Mouse (Mus musculus) CH12.LX (cell line): ENCODE data around the gene Dppa4. TPM values are rescaled to one million over a fixed set of nuclear protein-coding genes. Genes with fewer than 3 reads are reported as not detected.

Source experiments
- DNase-seq: peaks from one replicate; pipeline ENCODE4 v3.0.0-alpha.2; 2013; ENCODE audit errors: extremely low read depth
- H3K27ac ChIP-seq: 2 replicates; pipeline ENCODE4 v1.5.1; 2012; ENCODE audit warnings: low read depth, mild to moderate bottlenecking, control low read depth, moderate library complexity; ENCODE audit not compliant: insufficient read depth
- H3K27me3 ChIP-seq: replicated peaks from 2 replicates; pipeline ENCODE3; 2012; ENCODE audit warnings: inconsistent platforms
- H3K36me3 ChIP-seq, 2 experiments: replicated peaks in 1 of 2; 2 replicates each; pipeline versions ENCODE3 to v1.6.1; 2012; ENCODE audit warnings: inconsistent platforms in 1 of 2, low read length in 1 of 2, mild to moderate bottlenecking in 1 of 2, mixed read lengths in 1 of 2, moderate library complexity in 1 of 2; ENCODE audit not compliant: control insufficient read depth in 1 of 2, insufficient read depth in 1 of 2
- H3K4me1 ChIP-seq, 2 experiments: 2 replicates each; pipeline ENCODE4 v1.6.1; 2012; ENCODE audit warnings: inconsistent platforms in 1 of 2, moderate library complexity in 1 of 2; ENCODE audit not compliant: insufficient read depth in 2 of 2, control insufficient read depth in 1 of 2
- H3K4me2 ChIP-seq: 2 replicates; pipeline ENCODE4 v1.6.1; 2012; ENCODE audit warnings: low read depth, mild to moderate bottlenecking, control low read depth; ENCODE audit not compliant: poor library complexity, insufficient read depth, severe bottlenecking
- H3K4me3 ChIP-seq, 3 experiments: fragments of 150-350 bp in 1 of 3; sonication (generic) in 1 of 3; replicated peaks in 1 of 3; 2 replicates each; pipeline versions ENCODE3 to v1.5.1; 2011 to 2012; ENCODE audit warnings: low read depth in 2 of 3, low read length in 2 of 3, mild to moderate bottlenecking in 2 of 3, moderate library complexity in 2 of 3, control low read depth in 1 of 3, improper control_type of control experiment in 1 of 3, inconsistent platforms in 1 of 3, mixed read lengths in 1 of 3; ENCODE audit not compliant: poor library complexity in 1 of 3
- H3K79me2 ChIP-seq: replicated peaks from 2 replicates; pipeline ENCODE4 v1.6.1; 2012; ENCODE audit warnings: mild to moderate bottlenecking, moderate library complexity; ENCODE audit not compliant: control insufficient read depth, poor library complexity, insufficient read depth, severe bottlenecking; ENCODE audit errors: extremely low read depth
- H3K9ac ChIP-seq: 2 replicates; pipeline ENCODE4 v1.6.1; 2012; ENCODE audit warnings: low read depth, mild to moderate bottlenecking, control low read depth, moderate library complexity; ENCODE audit not compliant: insufficient read depth
- H3K9me3 ChIP-seq: replicated peaks from 2 replicates; pipeline ENCODE3; 2012; ENCODE audit warnings: low read length, inconsistent platforms, mixed read lengths
- BHLHE40 ChIP-seq: IDR thresholded peaks from 2 replicates; pipeline ENCODE4 v1.6.1; 2011; ENCODE audit warnings: mild to moderate bottlenecking, low read depth, low read length, improper control_type of control experiment
- CHD1 ChIP-seq: IDR thresholded peaks from 2 replicates; pipeline ENCODE4 v1.6.1; 2012; ENCODE audit warnings: low read depth, low read length, improper control_type of control experiment, inconsistent platforms
- CTCF ChIP-seq, 2 experiments: IDR thresholded peaks in 1 of 2; conservative IDR thresholded peaks in 1 of 2; 2 replicates each; pipeline ENCODE4 v1.5.1; 2011 to 2012; ENCODE audit warnings: low read depth in 2 of 2, low read length in 2 of 2, improper control_type of control experiment in 1 of 2, inconsistent platforms in 1 of 2, mild to moderate bottlenecking in 1 of 2, moderate library complexity in 1 of 2
- ETS1 ChIP-seq: conservative IDR thresholded peaks from 2 replicates; pipeline ENCODE4 v1.6.1; 2012; ENCODE audit warnings: low read depth, mild to moderate bottlenecking, inconsistent platforms, low read length, improper control_type of control experiment, moderate library complexity
- GABPA ChIP-seq: IDR thresholded peaks from 2 replicates; pipeline ENCODE4 v1.6.1; 2012; ENCODE audit warnings: low read depth, low read length, improper control_type of control experiment, inconsistent platforms; ENCODE audit not compliant: insufficient replicate concordance
- IRF4 ChIP-seq: IDR thresholded peaks from 2 replicates; pipeline ENCODE4 v1.6.1; 2014; ENCODE audit warnings: low read depth, mild to moderate bottlenecking, inconsistent platforms, low read length, improper control_type of control experiment
- JUND ChIP-seq: conservative IDR thresholded peaks from 2 replicates; pipeline ENCODE4 v1.6.1; 2011; ENCODE audit warnings: low read depth, low read length, improper control_type of control experiment
- KAT2A ChIP-seq: IDR thresholded peaks from 2 replicates; pipeline ENCODE4 v1.6.1; 2012; ENCODE audit warnings: low read length, improper control_type of control experiment, inconsistent platforms; ENCODE audit not compliant: insufficient replicate concordance
- MAZ ChIP-seq: IDR thresholded peaks from 2 replicates; pipeline ENCODE4 v1.6.1; 2012; ENCODE audit warnings: low read depth, mild to moderate bottlenecking, inconsistent platforms, low read length, improper control_type of control experiment, moderate library complexity
- MYC ChIP-seq: IDR thresholded peaks from 2 replicates; pipeline ENCODE4 v1.6.1; 2011; ENCODE audit warnings: low read depth, mild to moderate bottlenecking, improper control_type of control experiment, low read length
- NELFE ChIP-seq: IDR thresholded peaks from 2 replicates; pipeline ENCODE4 v1.6.1; 2011; ENCODE audit warnings: low read depth, low read length, improper control_type of control experiment
- PAX5 ChIP-seq: IDR thresholded peaks from 2 replicates; pipeline ENCODE4 v1.6.1; 2012; ENCODE audit warnings: low read length, inconsistent platforms, mixed read lengths
- POLR2AphosphoS2 ChIP-seq: IDR thresholded peaks from 2 replicates; pipeline ENCODE4 v1.6.1; 2011; ENCODE audit warnings: low read depth, low read length, improper control_type of control experiment
- RCOR1 ChIP-seq: conservative IDR thresholded peaks from 2 replicates; pipeline ENCODE4 v1.6.1; 2012; ENCODE audit warnings: low read depth, mild to moderate bottlenecking, inconsistent platforms, low read length, improper control_type of control experiment
- SMC3 ChIP-seq: IDR thresholded peaks from 2 replicates; pipeline ENCODE4 v1.6.1; 2011; ENCODE audit warnings: low read depth, low read length, improper control_type of control experiment
- TBP ChIP-seq: conservative IDR thresholded peaks from 2 replicates; pipeline ENCODE4 v1.6.1; 2011; ENCODE audit warnings: low read depth, low read length, improper control_type of control experiment
- TCF12 ChIP-seq: IDR thresholded peaks from 2 replicates; pipeline ENCODE4 v1.6.1; 2014; ENCODE audit warnings: low read depth, mild to moderate bottlenecking, inconsistent platforms, low read length, improper control_type of control experiment
- USF2 ChIP-seq: conservative IDR thresholded peaks from 2 replicates; pipeline ENCODE4 v1.6.1; 2011; ENCODE audit warnings: low read depth, low read length, improper control_type of control experiment
- ZKSCAN1 ChIP-seq: IDR thresholded peaks from 2 replicates; pipeline ENCODE4 v1.6.1; 2012; ENCODE audit warnings: low read depth, inconsistent platforms, low read length, improper control_type of control experiment, borderline replicate concordance
- ZMIZ1 ChIP-seq: IDR thresholded peaks from 2 replicates; pipeline ENCODE4 v1.6.1; 2012; ENCODE audit warnings: low read depth, mild to moderate bottlenecking, inconsistent platforms, low read length, improper control_type of control experiment
- ZNF384 ChIP-seq: IDR thresholded peaks from 2 replicates; pipeline ENCODE4 v1.6.1; 2012; ENCODE audit warnings: low read depth, low read length, improper control_type of control experiment, inconsistent platforms
- dilution Hi-C: fragments of 300-500 bp; cut with MboI; formaldehyde crosslinking; loops from 2 replicates; pipeline ENCODE4 v1.14.3; 2020; ENCODE audit warnings: low sequenced_read_pairs; ENCODE audit not compliant: extremely low pct_unique_long_range_greater_than_20kb, extremely low pct_ligation_motif_present
- in situ Hi-C: fragments of 300-500 bp; cut with MboI; formaldehyde crosslinking; loops from 3 replicates; pipeline ENCODE4 v1.14.3; 2019; ENCODE audit warnings: low sequenced_read_pairs, low pct_ligation_motif_present, low pct_unique_long_range_greater_than_20kb, mixed read lengths
- polyA plus RNA-seq: library from polyadenylated mRNA; unstranded; fragments of >175 nt; gene quantifications from 2 replicates; pipeline ENCODE4 v1.2.1, GENCODE M21; 2012; ENCODE audit warnings: low read depth; ENCODE audit not compliant: insufficient read length
- total RNA-seq, 2 experiments: library from RNA; depleted of rRNA; stranded (reverse); fragments of 300-350 nt in 1 of 2; fragments of >200 nt in 1 of 2; gene quantifications; 2 replicates each; pipeline ENCODE4 v1.2.3; 2012 to 2014

The Dppa4 gene
- total and polyA plus RNA-seq, 3 experiments: not detected

GRCm38 (mm10) chr16:48323602-48324345 lies 40.2 kb downstream of the Dppa4 start:
- Histone ChIP-seq H3K9me3 (peaks cover 75% of the 10 kb centered on the region), H3K79me2 (no peaks in the 10 kb centered on the region), H3K4me2 (no peak overlapping the region), H3K4me3 (no peak overlapping the region), H3K27ac (no peak overlapping the region), H3K27me3 (no peaks in the 10 kb centered on the region), H3K9ac (no peak overlapping the region), H3K36me3 (no peaks in the 10 kb centered on the region), H3K4me1 (no peaks in the 10 kb centered on the region)
- dilution Hi-C loops: no loop called here
- no peak for DNase-seq
- in situ Hi-C loops: no loop called here
- TF ChIP-seq ZKSCAN1: no peak
- no peak for TF ChIP-seq GABPA
- no peak for TF ChIP-seq PAX5
- TF ChIP-seq CHD1: no peak
- no peak for TF ChIP-seq USF2
- TF ChIP-seq POLR2AphosphoS2: no peak
- no peak for TF ChIP-seq SMC3
- no peak for TF ChIP-seq BHLHE40
- no peak for TF ChIP-seq ZNF384
- no peak for TF ChIP-seq ETS1
- no peak for TF ChIP-seq NELFE
- no peak for TF ChIP-seq ZMIZ1
- no peak for TF ChIP-seq IRF4
- TF ChIP-seq TBP: no peak
- TF ChIP-seq MYC: no peak
- TF ChIP-seq MAZ: no peak
- no peak for TF ChIP-seq TCF12
- TF ChIP-seq RCOR1: no peak
- TF ChIP-seq JUND: no peak

DNA sequence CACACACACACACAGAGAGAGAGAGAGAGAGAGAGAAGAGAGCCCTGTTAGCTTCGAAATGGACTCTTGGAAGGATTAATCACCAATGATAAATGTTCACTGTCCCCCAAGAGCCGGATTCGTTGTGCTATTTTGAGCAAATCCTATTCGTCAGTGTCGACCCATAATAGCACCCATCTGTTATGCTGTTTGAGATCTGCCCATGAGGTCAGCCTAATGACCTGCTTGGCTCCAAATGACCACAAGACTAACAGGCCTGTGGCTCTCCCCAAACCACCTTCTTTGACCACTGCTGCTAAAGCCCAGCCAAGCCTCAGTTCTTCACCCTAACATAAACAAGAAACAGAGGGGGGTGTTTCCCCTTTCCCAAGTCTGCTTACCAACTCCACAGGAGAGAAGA lies 43.4 kb downstream of the Dppa4 start:
- Histone ChIP-seq H3K79me2 (no peaks in the 10 kb centered on the region), H3K4me3 (no peak overlapping the region), H3K4me1 (no peaks in the 10 kb centered on the region), H3K4me2 (no peak overlapping the region), H3K27me3 (no peaks in the 10 kb centered on the region), H3K9me3 (peaks cover 72% of the 10 kb centered on the region), H3K9ac (no peak overlapping the region), H3K36me3 (no peaks in the 10 kb centered on the region), H3K27ac (no peak overlapping the region)
- TF ChIP-seq SMC3: no peak
- TF ChIP-seq IRF4: no peak
- TF ChIP-seq RCOR1: no peak
- TF ChIP-seq BHLHE40: no peak
- TF ChIP-seq POLR2AphosphoS2: no peak
- no peak for TF ChIP-seq KAT2A
- TF ChIP-seq CTCF (conservative IDR thresholded peaks at IDR 0.05 in 1 of 2, IDR thresholded peaks at IDR 0.05 in 1 of 2; ENCODE audit: low read depth in 2 of 2, low read length in 2 of 2): no peak
- dilution Hi-C loops (no loop called here), in situ Hi-C loops (no loop called here)
- DNase-seq: no peak
